Mouse (Mus musculus) liver, embryonic 15.5 days (tissue): ENCODE measurements around the gene Sigmar1. TPM values are rescaled to one million over a fixed set of nuclear protein-coding genes. Genes with fewer than 3 reads are reported as not detected.
"Not testable (repeated sequence)": the region's sequence is repeated elsewhere in the genome, so short reads cannot be mapped to it uniquely, and the experiment has no call there.

Experiments
- ATAC-seq: fragments of 200-750 bp; cut with Nextera tagmentation; 2 replicates; pipeline ENCODE4 v1.8.0; 2017; ENCODE audit warnings: moderate number of reproducible peaks, mild to moderate bottlenecking, moderate library complexity; ENCODE audit not compliant: insufficient read depth
- H3K27ac ChIP-seq: fragments of 300-500 bp; sonication (generic); replicated peaks from 2 replicates; pipeline ENCODE4 v1.5.1; 2015; ENCODE audit warnings: mild to moderate bottlenecking, inconsistent platforms
- H3K27me3 ChIP-seq: fragments of 300-500 bp; sonication (generic); 2 replicates; pipeline ENCODE4 v1.6.1; 2015; ENCODE audit warnings: mild to moderate bottlenecking, inconsistent platforms
- H3K36me3 ChIP-seq: fragments of 300-500 bp; sonication (generic); replicated peaks from 2 replicates; pipeline ENCODE4 v1.6.1; 2015; ENCODE audit warnings: moderate library complexity, mild to moderate bottlenecking, inconsistent platforms
- H3K4me1 ChIP-seq: fragments of 300-500 bp; sonication (generic); replicated peaks from 2 replicates; pipeline ENCODE4 v1.6.1; 2015; ENCODE audit warnings: inconsistent platforms
- H3K4me2 ChIP-seq: fragments of 300-500 bp; sonication (generic); 2 replicates; pipeline ENCODE4 v1.6.1; 2015; ENCODE audit warnings: moderate library complexity, mild to moderate bottlenecking, inconsistent platforms
- H3K4me3 ChIP-seq: fragments of 300-500 bp; sonication (generic); replicated peaks from 2 replicates; pipeline ENCODE4 v1.5.1; 2015; ENCODE audit warnings: mild to moderate bottlenecking, inconsistent platforms
- H3K9ac ChIP-seq: fragments of 300-500 bp; sonication (generic); 2 replicates; pipeline ENCODE4 v1.6.1; 2015; ENCODE audit warnings: moderate library complexity, mild to moderate bottlenecking, inconsistent platforms
- H3K9me3 ChIP-seq: fragments of 300-500 bp; sonication (generic); replicated peaks from 2 replicates; pipeline ENCODE4 v1.6.1; 2016; ENCODE audit warnings: inconsistent platforms
- WGBS: fragments of 180-500 bp; shearing (Covaris S2); methylation state at CpG from one replicate; pipeline ENCODE4 v1.1.7; 2015; ENCODE audit warnings: mixed read lengths; ENCODE audit not compliant: insufficient replicate concordance; 5-methylcytosine and 5-hydroxymethylcytosine counted together
- polyA plus RNA-seq: library from polyadenylated mRNA; unstranded; fragments of >200 nt; fragmentation: Nextera tagmentation; extraction: Ambion mirVana; gene quantifications from 2 replicates; pipeline ENCODE4 v1.2.1, GENCODE M21; 2015

The Sigmar1 gene
- polyA plus RNA-seq, 1 experiment from 2014 or later, result 47.3 TPM

GRCm38 (mm10) chr4:41695800-41696199 is 60.2 kb downstream of the Sigmar1 start:
- not testable (repeated sequence) for H3K27ac ChIP-seq, ATAC-seq, H3K4me2 ChIP-seq

GRCm38 (mm10) chr4:41693511-41693910 is 62.4 kb downstream of the Sigmar1 start:
- H3K4me3 ChIP-seq, ATAC-seq, H3K4me2 ChIP-seq, H3K9me3 ChIP-seq, H3K4me1 ChIP-seq, H3K27ac ChIP-seq, H3K9ac ChIP-seq, H3K36me3 ChIP-seq: not testable (repeated sequence)
- H3K27me3 ChIP-seq, result peaks cover 34% of the 10 kb centered on the region
- WGBS, result 8% methylated on average over 4 of the region's 4 CpGs

More at GRCm38 (mm10) chr4:41695800-41696199, 60.2 kb downstream of the Sigmar1 start:
- WGBS, result 5% methylated on average over 20 of the region's 38 CpGs
- H3K36me3 ChIP-seq, H3K9me3 ChIP-seq, H3K9ac ChIP-seq, H3K4me1 ChIP-seq, H3K4me3 ChIP-seq: not testable (repeated sequence)
- peaks cover 40% of the 10 kb centered on the region for H3K27me3 ChIP-seq

- H3K9me3 ChIP-seq, H3K27ac ChIP-seq, H3K9ac ChIP-seq, H3K36me3 ChIP-seq, H3K4me3 ChIP-seq, ATAC-seq, H3K4me1 ChIP-seq, H3K4me2 ChIP-seq: not testable (repeated sequence)
- no CpG with 5 or more reads among the region's 4 CpGs for WGBS
- peaks cover 18% of the 10 kb centered on the region for H3K27me3 ChIP-seq
Observed at GRCm38 (mm10) chr4:41690014-41690413, 65.9 kb downstream of the Sigmar1 start.

GRCm38 (mm10) chr4:41688562-41688961 is 67.4 kb downstream of the Sigmar1 start:
- not testable (repeated sequence) for H3K27ac ChIP-seq, H3K36me3 ChIP-seq, H3K9me3 ChIP-seq, H3K4me2 ChIP-seq, H3K9ac ChIP-seq, H3K4me3 ChIP-seq, H3K4me1 ChIP-seq, ATAC-seq
- H3K27me3 ChIP-seq, result peaks cover 23% of the 10 kb centered on the region
- WGBS, result 51% methylated on average over 1 of the region's 1 CpGs

Other genes with a start within 250 kb of the Sigmar1 start
- gene 1110017D15Rik, start 238.8 kb downstream of the Sigmar1 start, polyA plus RNA-seq, result not detected in 2 replicates
- 0.48 and 0.88 TPM in 2 replicates for gene Fam219a, start 186.6 kb downstream of the Sigmar1 start, polyA plus RNA-seq
- gene Dnaic1, start 186.4 kb downstream of the Sigmar1 start, polyA plus RNA-seq, result 4.0 and 4.8 TPM in 2 replicates
- gene Enho, start 115.8 kb downstream of the Sigmar1 start, polyA plus RNA-seq, result 2.3 and 3.3 TPM in 2 replicates
- 0.25 and 0.31 TPM in 2 replicates for gene Cntfr, start 59.1 kb downstream of the Sigmar1 start, polyA plus RNA-seq
- 36.0 and 43.2 TPM in 2 replicates for gene Il11ra1, start 56.2 kb downstream of the Sigmar1 start, polyA plus RNA-seq
- 29.8 and 31.9 TPM in 2 replicates for gene Rpp25l, start 42.6 kb downstream of the Sigmar1 start, polyA plus RNA-seq
- 64.1 and 67.2 TPM in 2 replicates for gene Dctn3, start 33.0 kb downstream of the Sigmar1 start, polyA plus RNA-seq
- not detected in 2 replicates for gene Arid3c, start 25.0 kb downstream of the Sigmar1 start, polyA plus RNA-seq
- 29.9 and 36.0 TPM in 2 replicates for gene Galt, start 929 bp downstream of the Sigmar1 start, polyA plus RNA-seq
- gene Ccl27a, start 18.1 kb upstream of the Sigmar1 start, polyA plus RNA-seq, result 7.3 and 8.2 TPM in 2 replicates
- not detected in 2 replicates for gene Gm21541, start 147.5 kb upstream of the Sigmar1 start, polyA plus RNA-seq
- 0.21 and 0.37 TPM in 2 replicates for gene Gm20878, start 185.4 kb upstream of the Sigmar1 start, polyA plus RNA-seq
- not detected in 2 replicates for gene Fam205a4, start 209.9 kb upstream of the Sigmar1 start, polyA plus RNA-seq